Mouse (Mus musculus) hindbrain, embryonic 11.5 days (tissue): ENCODE data around the gene Ptch1. TPM values are rescaled to one million over a fixed set of nuclear protein-coding genes. Genes with fewer than 3 reads are reported as not detected.

Experiments used
- ATAC-seq: fragments of 200-750 bp; cut with Nextera tagmentation; 2 replicates; pipeline ENCODE4 v1.8.0; 2017; ENCODE audit warnings: mild to moderate bottlenecking, moderate TSS enrichment, moderate library complexity; ENCODE audit not compliant: low FRiP score
- DNase-seq: peaks from one replicate; pipeline ENCODE4 v3.0.0-alpha.2; 2015; ENCODE audit warnings: low spot score
- H3K27ac ChIP-seq: fragments of 300-500 bp; sonication (generic); 2 replicates; pipeline ENCODE4 v1.5.1; 2014; ENCODE audit warnings: mild to moderate bottlenecking, low read depth, low read length
- H3K27me3 ChIP-seq: fragments of 300-500 bp; sonication (generic); 2 replicates; pipeline ENCODE4 v1.6.1; 2014; ENCODE audit warnings: mild to moderate bottlenecking, low read length, moderate library complexity, mixed read lengths; ENCODE audit not compliant: control insufficient read depth, insufficient read depth
- H3K36me3 ChIP-seq: fragments of 300-500 bp; sonication (generic); 2 replicates; pipeline ENCODE4 v1.6.1; 2014; ENCODE audit warnings: mild to moderate bottlenecking, low read length, moderate library complexity, mixed read lengths; ENCODE audit not compliant: control insufficient read depth, insufficient read depth
- H3K4me1 ChIP-seq: fragments of 300-500 bp; sonication (generic); replicated peaks from 2 replicates; pipeline ENCODE4 v1.6.1; 2014; ENCODE audit warnings: low read length, mixed read lengths; ENCODE audit not compliant: control insufficient read depth, insufficient read depth
- H3K4me2 ChIP-seq: fragments of 300-500 bp; sonication (generic); replicated peaks from 2 replicates; pipeline ENCODE4 v1.6.1; 2014; ENCODE audit warnings: mild to moderate bottlenecking, low read depth, low read length
- H3K4me3 ChIP-seq: fragments of 300-500 bp; sonication (generic); 2 replicates; pipeline ENCODE4 v1.5.1; 2014; ENCODE audit warnings: low read depth, low read length
- H3K9ac ChIP-seq: fragments of 300-500 bp; sonication (generic); 2 replicates; pipeline ENCODE4 v1.6.1; 2014; ENCODE audit warnings: low read depth, low read length
- H3K9me3 ChIP-seq: fragments of 300-500 bp; sonication (generic); 2 replicates; pipeline ENCODE4 v1.6.1; 2016; ENCODE audit warnings: low read length; ENCODE audit not compliant: control insufficient read depth
- WGBS: fragments of 180-500 bp; shearing (Covaris S2); extraction: QIAGEN DNeasy Blood & Tissue Kit; methylation state at CpG from one replicate; pipeline ENCODE4 v1.1.7; 2014; 5-methylcytosine and 5-hydroxymethylcytosine counted together
- polyA plus RNA-seq: library from polyadenylated mRNA; unstranded; fragments of >200 nt; fragmentation: Nextera tagmentation; extraction: Ambion mirVana; gene quantifications from 2 replicates; pipeline ENCODE4 v1.2.1, GENCODE M21; 2014

The Ptch1 gene
- 19.5 and 28.4 TPM in 2 replicates for polyA plus RNA-seq

DNA sequence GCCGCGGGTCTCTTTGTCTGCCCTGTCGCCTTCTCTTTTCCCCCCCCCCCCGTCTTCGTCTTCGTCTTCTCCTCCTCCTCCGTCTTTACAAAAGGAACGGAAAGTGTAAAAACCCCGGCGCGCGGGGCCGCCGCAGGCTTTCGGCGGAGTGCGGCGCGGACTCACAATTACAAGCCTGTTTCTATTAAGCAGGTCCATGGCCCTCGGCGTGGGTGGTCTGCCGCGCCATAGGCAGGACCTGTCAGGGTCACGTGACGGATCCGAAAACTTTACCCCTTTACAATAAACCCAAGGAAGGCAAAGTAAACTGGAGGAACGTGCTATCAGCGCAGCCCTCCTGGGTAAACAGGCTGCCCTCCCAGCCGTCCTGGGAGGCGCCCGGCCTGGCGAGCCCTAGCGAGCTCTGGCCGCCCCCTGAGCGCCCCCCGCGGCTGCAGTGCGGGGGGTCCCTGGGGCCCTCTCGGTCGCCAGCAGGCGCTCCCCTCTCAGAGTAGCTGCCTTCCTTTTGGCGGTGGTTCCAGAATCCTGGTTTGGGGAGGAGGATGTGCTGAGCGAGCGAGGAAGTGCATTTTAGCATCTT, at the start of gene Ptch1:
Gene Ptch1, minus strand, starts transcription at position 343 of the 580 bp plus-strand sequence.
- Histone ChIP-seq H3K4me1 (peaks cover 8% of the 10 kb centered on the region), H3K9me3 (no peaks in the 10 kb centered on the region), H3K9ac (peak within 1 kb of the TSS; percentile 78), H3K4me3 (peak within 1 kb of the TSS; percentile 72), H3K27me3 (peaks cover 46% of the 10 kb centered on the region), H3K27ac (peak within 1 kb of the TSS; percentile 89), H3K4me2 (peak within 1 kb of the TSS; percentile 97), H3K36me3 (no peaks in the 10 kb centered on the region)
- DNase-seq (peak; percentile 83), ATAC-seq (peak; percentile 75)
- under 1% methylated on average over 41 of the region's 44 CpGs for WGBS

DNA sequence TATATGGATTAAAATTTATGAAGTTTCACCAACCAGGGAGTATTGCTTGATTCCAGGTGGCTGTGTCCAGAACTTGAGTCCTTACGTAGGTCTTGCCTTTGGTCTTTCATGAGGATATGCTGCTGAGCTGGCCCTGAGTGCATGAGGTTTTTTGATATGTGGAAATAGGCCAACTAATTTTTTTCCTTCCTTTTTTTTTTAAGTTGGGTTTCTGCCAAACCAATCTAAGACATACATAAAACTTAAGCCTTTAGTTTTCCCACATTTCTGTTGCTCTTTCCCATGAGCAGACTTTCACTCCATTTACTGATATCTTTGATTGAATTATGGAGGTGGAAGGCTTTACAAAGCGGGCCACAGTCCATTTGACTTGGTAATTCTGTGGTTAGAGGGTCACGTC, 47.9 kb upstream of the Ptch1 start:
- no peaks in the 10 kb centered on the region for H3K36me3 ChIP-seq
- H3K27me3 ChIP-seq, result no peaks in the 10 kb centered on the region
- no peak overlapping the region for H3K4me3 ChIP-seq
- H3K9me3 ChIP-seq, result no peaks in the 10 kb centered on the region
- no peak overlapping the region for H3K27ac ChIP-seq
- DNase-seq (no peak), ATAC-seq (no peak)
- no peaks in the 10 kb centered on the region for H3K4me1 ChIP-seq
- H3K9ac ChIP-seq, result no peak overlapping the region
- WGBS, result 82% methylated on average over 3 of the region's 3 CpGs
- H3K4me2 ChIP-seq, result no peak overlapping the region

DNA sequence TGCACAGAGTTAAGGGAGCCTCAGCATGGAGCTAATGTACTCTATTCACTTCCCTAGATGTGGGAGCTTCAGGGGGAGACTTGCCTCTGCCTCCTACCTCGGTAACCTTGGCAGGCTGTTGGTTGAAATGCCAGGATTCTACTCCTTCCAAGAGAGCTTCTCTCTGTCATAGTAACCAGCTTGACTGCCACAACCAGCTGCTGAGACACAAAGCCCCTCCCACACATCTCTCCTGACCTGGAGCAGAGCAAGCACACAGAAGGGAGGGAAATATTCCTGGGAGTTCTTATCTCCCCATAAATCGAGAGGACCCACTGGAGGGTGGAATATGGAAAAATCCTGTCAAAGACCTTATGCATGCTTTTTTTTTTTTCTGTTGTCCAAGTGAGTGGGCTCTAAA, 39.8 kb upstream of the Ptch1 start:
- no peak for ATAC-seq
- Histone ChIP-seq H3K27me3 (no peaks in the 10 kb centered on the region), H3K4me2 (no peak overlapping the region), H3K9ac (no peak overlapping the region), H3K27ac (no peak overlapping the region), H3K4me1 (no peaks in the 10 kb centered on the region), H3K4me3 (no peak overlapping the region), H3K9me3 (no peaks in the 10 kb centered on the region), H3K36me3 (no peaks in the 10 kb centered on the region)
- WGBS, result 60% methylated on average over 2 of the region's 2 CpGs
- no peak for DNase-seq

DNA sequence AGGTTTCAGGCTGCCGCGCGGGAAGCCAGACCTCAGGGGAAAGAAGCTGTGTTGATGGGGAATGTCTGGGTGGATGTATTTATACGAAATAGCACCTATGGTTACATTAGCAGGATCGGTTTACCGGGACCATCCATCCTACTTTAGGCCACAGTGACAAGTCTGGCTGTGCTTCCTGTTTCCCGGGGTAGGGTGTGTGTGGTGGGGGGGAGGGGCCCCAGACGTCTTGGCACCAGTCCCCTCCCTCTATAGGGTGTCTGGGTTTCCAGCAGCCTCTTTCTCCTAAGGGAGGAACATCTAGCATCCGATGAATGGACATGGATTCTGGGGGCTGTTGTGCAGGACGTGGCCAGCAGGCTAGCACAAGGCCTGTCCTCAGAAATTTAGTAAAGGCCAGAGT, 36.3 kb upstream of the Ptch1 start:
- Histone ChIP-seq H3K27me3 (no peaks in the 10 kb centered on the region), H3K27ac (no peak overlapping the region), H3K36me3 (no peaks in the 10 kb centered on the region), H3K9ac (no peak overlapping the region), H3K4me3 (no peak overlapping the region), H3K4me1 (no peaks in the 10 kb centered on the region), H3K9me3 (no peaks in the 10 kb centered on the region), H3K4me2 (no peak overlapping the region)
- ATAC-seq (no peak), DNase-seq (no peak)
- 37% methylated on average over 10 of the region's 10 CpGs for WGBS

DNA sequence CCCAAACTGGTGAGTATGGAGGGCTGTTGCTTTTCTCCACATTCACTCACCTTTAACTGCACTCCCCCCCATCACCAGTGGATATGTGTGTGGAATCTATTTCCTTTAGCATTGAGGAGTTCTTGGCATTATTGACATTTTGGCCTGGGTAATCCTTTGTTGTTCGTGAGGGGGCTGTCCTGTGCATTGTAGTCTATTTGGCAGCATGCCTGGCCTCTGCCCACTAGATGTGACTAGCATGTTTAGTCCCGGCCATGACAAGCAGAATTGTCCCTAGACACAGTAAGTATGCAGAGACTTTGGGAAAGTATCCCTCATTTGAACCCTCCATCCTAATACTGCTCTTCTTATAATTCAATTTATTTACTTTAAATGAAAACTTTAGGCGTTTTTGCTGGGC, 24.2 kb upstream of the Ptch1 start:
- DNase-seq (no peak), ATAC-seq (no peak)
- Histone ChIP-seq H3K27me3 (no peaks in the 10 kb centered on the region), H3K36me3 (no peaks in the 10 kb centered on the region), H3K4me3 (no peak overlapping the region), H3K4me1 (0 out of 2 replicates have a peak, but pooled peaks cover 2% of the 10 kb centered on the region), H3K27ac (no peak overlapping the region), H3K9me3 (no peaks in the 10 kb centered on the region), H3K4me2 (no peak overlapping the region), H3K9ac (no peak overlapping the region)
- WGBS, result 73% methylated on average over 3 of the region's 3 CpGs

DNA sequence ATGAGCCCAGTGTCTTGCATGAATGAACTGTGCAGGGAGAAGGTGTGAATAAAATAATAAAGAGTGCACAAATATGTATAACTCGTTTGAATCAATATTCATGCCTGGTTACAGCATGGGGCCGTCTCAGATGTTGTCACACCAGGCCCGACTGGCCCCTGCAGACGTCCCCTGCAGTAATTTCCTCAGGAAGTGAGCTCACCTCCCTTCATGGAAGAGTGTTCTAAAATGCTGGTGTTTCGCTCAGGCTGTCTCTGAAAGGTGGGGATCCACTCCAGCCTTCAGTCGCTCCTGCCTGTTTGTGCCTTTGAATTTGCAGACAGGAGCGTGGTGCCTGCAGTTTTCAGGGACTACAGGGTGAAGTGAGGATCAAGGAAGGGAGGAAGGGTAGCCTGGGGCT, 22.5 kb upstream of the Ptch1 start:
- WGBS, result 66% methylated on average over 7 of the region's 7 CpGs
- Histone ChIP-seq H3K9me3 (no peaks in the 10 kb centered on the region), H3K27ac (no peak overlapping the region), H3K27me3 (no peaks in the 10 kb centered on the region), H3K4me3 (no peak overlapping the region), H3K36me3 (no peaks in the 10 kb centered on the region), H3K9ac (no peak overlapping the region), H3K4me1 (0 out of 2 replicates have a peak, but pooled peaks cover 2% of the 10 kb centered on the region), H3K4me2 (no peak overlapping the region)
- ATAC-seq (no peak), DNase-seq (no peak)

DNA sequence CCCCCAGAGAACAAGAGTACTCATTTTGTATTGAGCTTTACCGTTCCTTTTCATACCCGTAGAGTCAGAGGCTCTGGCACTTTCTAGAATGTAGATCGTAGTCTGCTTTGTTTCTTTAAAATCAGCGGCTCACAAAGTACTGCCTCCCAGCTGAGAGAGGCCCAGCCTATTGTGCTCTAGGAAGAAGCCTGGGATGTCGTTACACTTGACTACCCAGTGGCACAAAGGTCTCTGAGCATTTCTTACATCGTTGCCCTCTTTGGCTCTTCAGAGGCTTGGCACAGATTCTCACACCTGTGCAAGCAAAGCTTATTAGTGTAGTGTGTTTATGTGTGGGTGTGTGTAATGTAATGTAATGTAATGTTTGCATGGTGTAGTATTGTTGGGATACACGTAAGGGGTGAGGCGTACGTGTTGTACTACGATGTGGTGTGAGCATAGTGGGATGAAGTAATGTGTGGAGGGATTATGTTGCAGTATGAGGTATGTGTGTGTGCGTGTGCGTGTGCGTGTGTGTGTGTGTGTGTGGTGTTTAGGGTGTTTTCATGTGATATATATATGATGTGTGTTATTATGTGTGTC, 20.2 kb upstream of the Ptch1 start:
- Histone ChIP-seq H3K27me3 (no peaks in the 10 kb centered on the region), H3K27ac (no peak overlapping the region), H3K9ac (no peak overlapping the region), H3K4me1 (0 out of 2 replicates have a peak, but pooled peaks cover 2% of the 10 kb centered on the region), H3K36me3 (no peaks in the 10 kb centered on the region), H3K9me3 (no peaks in the 10 kb centered on the region), H3K4me2 (no peak overlapping the region), H3K4me3 (no peak overlapping the region)
- ATAC-seq (0 out of 2 replicates have a peak, but pooled peaks have one; percentile 25), DNase-seq (peak; percentile 30)
- 58% methylated on average over 13 of the region's 13 CpGs for WGBS

DNA sequence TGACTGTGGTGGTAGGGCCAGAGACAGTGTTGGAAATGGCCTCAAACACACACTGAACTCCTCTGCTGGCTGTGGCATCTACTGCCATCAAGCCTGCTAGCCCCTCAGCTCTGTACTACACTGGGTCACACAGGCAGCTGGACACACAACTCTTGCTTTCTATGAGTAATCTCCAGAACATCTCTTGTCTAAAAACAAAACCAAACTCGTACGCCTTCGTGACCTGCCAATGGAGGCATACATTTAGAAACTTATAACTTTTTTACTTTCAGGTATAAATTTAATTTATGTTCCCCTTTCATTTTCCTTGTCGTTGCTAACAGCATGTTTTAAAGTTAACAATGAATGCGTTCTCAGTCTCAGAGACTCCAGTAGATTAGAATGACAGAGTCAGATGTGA, 19.4 kb upstream of the Ptch1 start:
- Histone ChIP-seq H3K9ac (no peak overlapping the region), H3K9me3 (no peaks in the 10 kb centered on the region), H3K27ac (no peak overlapping the region), H3K27me3 (no peaks in the 10 kb centered on the region), H3K36me3 (no peaks in the 10 kb centered on the region), H3K4me2 (no peak overlapping the region), H3K4me1 (0 out of 2 replicates have a peak, but pooled peaks cover 2% of the 10 kb centered on the region), H3K4me3 (no peak overlapping the region)
- ATAC-seq (no peak), DNase-seq (no peak)
- WGBS, result 87% methylated on average over 5 of the region's 5 CpGs

DNA sequence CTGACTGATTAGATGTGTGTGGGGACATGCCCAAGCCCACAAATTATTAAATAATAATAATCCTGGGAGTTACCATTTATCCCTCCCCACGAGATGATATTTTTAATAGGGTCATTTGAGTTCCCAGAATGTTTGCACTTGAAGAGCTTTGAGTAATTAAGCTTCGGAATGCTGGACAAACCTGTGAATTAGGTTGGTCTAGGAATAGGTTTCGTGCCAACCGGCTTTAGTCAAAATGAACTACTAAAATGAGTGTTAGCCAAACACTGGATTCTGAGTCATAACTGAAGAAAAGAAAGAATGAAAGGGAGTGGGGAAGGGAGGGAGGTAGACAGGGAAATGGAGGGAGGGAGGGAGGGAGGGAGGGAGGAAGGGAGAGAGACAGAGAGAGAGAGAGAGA, 1.2 kb upstream of the Ptch1 start:
- no peak overlapping the region for H3K4me3 ChIP-seq
- no peak for DNase-seq
- H3K4me1 ChIP-seq, result peaks cover 3% of the 10 kb centered on the region
- no peak overlapping the region for H3K9ac ChIP-seq
- H3K9me3 ChIP-seq, result no peaks in the 10 kb centered on the region
- no peak overlapping the region for H3K27ac ChIP-seq
- peaks cover 36% of the 10 kb centered on the region for H3K27me3 ChIP-seq
- no peak for ATAC-seq
- H3K4me2 ChIP-seq, result no peak overlapping the region
- no peaks in the 10 kb centered on the region for H3K36me3 ChIP-seq
- 62% methylated on average over 4 of the region's 4 CpGs for WGBS
